Mouse (Mus musculus): ENCODE data around the gene Nup210l.
A peak's percentile ranks its signal among the peaks of the same experiment; 100 is the strongest.

Nup210l gene

GRCm38 (mm10) chr3:90103938-90104337 is at the start of gene Nup210l:
Gene Nup210l (plus strand): TSS chr3:90104132.
- DNase-seq (ENCODE audit: low read depth, low spot score) = no peak

- no peak for DNase-seq (ENCODE audit: low read depth, low spot score)
These were observed 42.4 kb upstream of the Nup210l start for GRCm38 (mm10) chr3:90061549-90061948.

GRCm38 (mm10) chr3:90062539-90062938 is 41.4 kb upstream of the Nup210l start:
- DNase-seq (ENCODE audit: low read depth, low spot score) = no peak

DNA sequence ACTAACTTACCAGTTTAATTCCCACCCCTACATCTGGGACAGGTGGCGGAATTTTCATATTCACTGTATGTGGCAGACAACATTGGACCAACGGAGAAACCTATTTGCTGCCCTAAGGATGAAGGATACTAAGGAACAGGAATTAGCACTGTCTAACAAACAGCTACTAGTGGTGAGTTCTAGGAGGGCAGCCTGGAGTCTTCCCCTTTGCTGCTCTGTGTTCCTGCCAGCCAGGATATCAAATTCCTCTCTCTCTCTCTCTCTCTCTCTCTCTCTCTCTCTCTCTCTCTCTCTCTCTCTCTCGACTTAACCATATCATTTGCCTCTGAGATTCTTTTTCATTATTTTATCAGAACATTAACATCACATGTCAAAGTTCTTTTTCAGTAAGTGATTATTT is 39.5 kb upstream of the Nup210l start:
- no peak for DNase-seq (ENCODE audit: low read depth, low spot score)

DNA sequence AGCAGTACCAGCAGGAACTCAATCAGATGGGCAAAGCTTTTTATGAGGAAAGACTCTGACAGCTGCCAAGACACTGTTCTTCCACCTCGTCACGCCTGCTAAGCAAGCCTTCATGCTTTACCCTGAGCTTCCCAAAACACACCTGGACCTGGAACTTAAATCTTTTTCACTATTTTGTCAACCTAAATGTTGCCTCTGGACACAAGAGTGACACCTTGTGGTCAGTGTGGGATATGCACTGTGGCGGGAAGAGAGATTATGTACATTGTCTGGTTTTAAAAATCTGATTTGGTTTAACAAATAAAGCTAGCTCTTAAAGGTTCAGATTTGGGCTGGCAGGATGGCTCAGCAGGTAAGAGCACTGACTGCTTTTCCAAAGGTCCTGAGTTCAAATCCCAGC is 38.4 kb upstream of the Nup210l start:
- no peak for DNase-seq (ENCODE audit: low read depth, low spot score)

DNA sequence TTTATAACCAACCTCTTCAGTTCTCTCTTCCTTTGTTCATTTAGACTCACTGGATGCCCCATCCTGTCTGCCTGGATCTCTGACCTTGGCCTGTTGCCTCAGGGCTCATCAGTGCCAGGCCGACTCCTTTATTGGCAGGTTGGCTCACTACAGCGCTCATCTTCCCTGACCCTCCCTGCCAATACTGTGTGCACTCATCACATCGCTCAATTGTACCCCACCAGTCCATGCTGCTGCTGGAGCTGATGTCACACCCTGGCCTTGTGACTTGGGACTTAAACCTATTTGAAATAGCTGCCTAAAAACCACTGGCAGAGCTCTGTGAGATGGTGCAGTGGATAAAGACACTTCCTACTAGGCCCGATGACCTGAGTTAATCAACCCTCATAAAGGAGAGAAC is 36.1 kb upstream of the Nup210l start:
- no peak for DNase-seq (ENCODE audit: low read depth, low spot score)

GRCm38 (mm10) chr3:90069688-90070087 is 34.2 kb upstream of the Nup210l start:
- no peak for DNase-seq (ENCODE audit: low read depth, low spot score)

GRCm38 (mm10) chr3:90072294-90072693 is 31.6 kb upstream of the Nup210l start, which contains the start of gene Tpm3:
Gene Tpm3 (plus strand): TSS chr3:90072649.
- DNase-seq (ENCODE audit: low read depth, low spot score) = no peak

- peak; percentile 60 for DNase-seq (ENCODE audit: low read depth, low spot score)
These were observed 26.8 kb upstream of the Nup210l start for GRCm38 (mm10) chr3:90076921-90077716.

DNA sequence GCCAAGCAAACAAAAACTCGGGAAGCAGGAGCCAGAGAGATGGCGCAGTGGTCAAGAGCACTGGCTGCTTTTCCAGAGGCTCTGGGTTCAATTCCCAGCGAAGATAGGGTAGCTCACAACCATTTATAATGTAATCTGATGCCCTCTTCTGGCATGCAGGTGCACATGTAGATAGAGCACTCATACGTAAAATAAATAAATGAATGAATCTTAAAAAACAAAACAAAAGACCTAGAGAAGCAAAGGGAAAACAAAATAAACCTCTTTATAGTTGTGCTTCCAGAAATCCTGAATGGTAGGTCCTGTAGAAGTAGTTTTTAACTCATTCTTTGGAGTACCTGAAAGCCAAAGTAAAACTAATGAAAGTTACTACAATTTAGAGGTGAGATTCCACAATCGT is 25.7 kb upstream of the Nup210l start:
- DNase-seq (ENCODE audit: low read depth, low spot score) = no peak

DNA sequence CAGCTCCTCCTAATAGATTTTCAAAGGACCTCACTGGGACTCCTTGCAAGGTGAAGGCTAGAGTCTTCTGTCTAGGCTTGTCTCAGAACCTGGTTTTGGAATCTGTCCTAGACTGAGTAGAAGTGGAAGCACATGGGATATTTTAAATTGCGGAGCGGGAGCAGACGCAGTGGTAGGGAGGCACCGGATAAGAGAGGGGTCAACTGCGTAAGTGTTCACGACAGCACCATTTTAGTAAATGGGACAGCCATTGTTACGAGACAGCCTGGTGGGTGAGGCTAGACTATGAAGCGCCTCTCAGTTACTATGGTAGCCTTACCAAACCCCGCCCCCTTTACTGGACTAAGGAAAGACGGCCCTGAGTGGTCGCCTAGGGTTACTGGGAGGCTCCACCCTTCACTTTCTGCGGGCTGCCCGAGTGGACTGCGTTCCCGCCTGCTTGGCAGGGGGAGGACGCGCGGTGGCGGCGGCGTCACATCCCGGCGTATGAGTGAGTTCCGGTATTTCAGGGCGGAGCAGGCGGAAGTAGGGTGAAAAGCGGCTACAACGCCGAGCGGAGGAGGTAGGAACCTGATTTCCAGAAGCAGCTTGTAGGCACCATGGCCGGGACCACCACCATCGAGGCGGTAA is 24.7 kb upstream of the Nup210l start:
- peak; percentile 61 for DNase-seq (ENCODE audit: low read depth, low spot score)

GRCm38 (mm10) chr3:90079763-90080497 is 24.0 kb upstream of the Nup210l start:
- no peak for DNase-seq (ENCODE audit: low read depth, low spot score)

GRCm38 (mm10) chr3:90080498-90080863 is 23.5 kb upstream of the Nup210l start:
- DNase-seq (ENCODE audit: low read depth, low spot score) = no peak

- DNase-seq (ENCODE audit: low read depth, low spot score) = no peak
These were observed 22.3 kb upstream of the Nup210l start for GRCm38 (mm10) chr3:90081365-90082240.

GRCm38 (mm10) chr3:90083034-90083433 is 20.9 kb upstream of the Nup210l start:
- no peak for DNase-seq (ENCODE audit: low read depth, low spot score)

DNA sequence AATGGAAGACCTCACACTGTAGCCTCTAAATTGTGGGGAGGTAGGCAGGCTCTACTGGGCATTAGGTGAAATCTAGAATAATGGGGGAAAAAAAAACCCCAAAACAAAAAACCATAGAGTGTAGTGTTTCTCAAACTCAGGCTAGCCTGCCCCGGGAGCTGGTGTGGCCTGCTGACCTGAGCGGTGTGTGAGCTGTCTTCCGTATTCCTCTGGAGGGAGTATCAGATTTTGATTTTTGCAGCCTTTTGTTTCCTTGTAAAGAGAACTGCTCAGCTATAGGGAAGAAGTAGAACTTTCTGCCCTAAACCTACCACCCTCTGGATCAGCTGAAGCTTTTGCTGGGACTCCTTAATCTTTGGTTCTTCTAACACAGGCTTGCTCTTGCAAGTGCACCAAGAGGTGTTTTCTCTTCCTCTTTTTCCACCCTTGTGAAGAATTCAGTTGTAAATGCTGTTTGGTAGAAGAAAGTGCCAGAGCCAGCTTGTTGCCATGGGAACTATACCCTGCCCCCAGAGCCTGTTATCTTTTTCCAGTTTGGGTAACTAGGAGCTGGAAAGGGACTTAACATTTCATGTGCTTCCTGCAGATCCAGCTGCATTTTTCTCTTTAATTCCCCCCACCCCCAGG is 20.1 kb upstream of the Nup210l start:
- DNase-seq (ENCODE audit: low read depth, low spot score) = no peak

- DNase-seq (ENCODE audit: low read depth, low spot score) = no peak
These were observed 19.1 kb upstream of the Nup210l start for GRCm38 (mm10) chr3:90084790-90085189.

GRCm38 (mm10) chr3:90085281-90085680 is 18.7 kb upstream of the Nup210l start:
- DNase-seq (ENCODE audit: low read depth, low spot score) = no peak

- no peak for DNase-seq (ENCODE audit: low read depth, low spot score)
These were observed 17.9 kb upstream of the Nup210l start for GRCm38 (mm10) chr3:90086068-90086467.

GRCm38 (mm10) chr3:90088617-90089016 is 15.3 kb upstream of the Nup210l start:
- no peak for DNase-seq (ENCODE audit: low read depth, low spot score)

- DNase-seq (ENCODE audit: low read depth, low spot score) = no peak
These were observed 13.0 kb upstream of the Nup210l start for GRCm38 (mm10) chr3:90090892-90091291.
